Mouse (Mus musculus): ENCODE measurements at regions not wholly inside any gene's neighbourhood (a gene's known extent, or its start where the extent isn't known, plus 50 kb on each side); places are given as distances from the start of the nearest gene placed in this dataset.

DNA sequence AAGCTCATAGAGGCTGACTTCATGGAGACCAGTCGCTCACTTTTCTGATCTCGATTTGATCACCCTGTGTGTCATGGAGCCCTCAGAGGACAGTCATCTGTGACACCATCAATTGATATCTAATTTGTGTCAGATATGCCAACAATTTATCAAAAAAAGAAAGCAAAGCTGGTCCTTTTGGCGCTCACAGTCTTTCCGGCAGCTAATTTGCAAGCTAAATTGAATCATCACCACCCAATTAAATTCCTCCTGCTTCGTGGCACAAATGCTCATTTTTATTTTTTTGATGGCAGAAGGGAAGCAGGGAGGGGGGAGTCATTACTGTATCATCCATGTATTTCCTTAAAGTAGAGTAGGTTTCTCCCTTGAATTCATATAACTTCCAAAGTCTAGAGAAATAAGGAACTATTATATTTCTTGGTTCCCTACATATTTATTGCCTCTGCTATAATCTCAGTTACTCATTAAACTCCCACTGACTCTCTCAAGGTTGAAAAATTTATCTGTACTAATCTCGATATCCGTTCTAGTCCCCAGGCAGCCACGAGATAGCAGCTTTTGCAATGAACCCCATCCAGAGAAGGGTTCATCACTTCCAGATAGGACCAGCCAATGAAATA lies 325.8 kb downstream of the Gpam start:
- intact Hi-C loops (cut with DNase I) = no loop called here
- no peak for DNase-seq (ENCODE audit: low spot score in 2 of 2)

DNA sequence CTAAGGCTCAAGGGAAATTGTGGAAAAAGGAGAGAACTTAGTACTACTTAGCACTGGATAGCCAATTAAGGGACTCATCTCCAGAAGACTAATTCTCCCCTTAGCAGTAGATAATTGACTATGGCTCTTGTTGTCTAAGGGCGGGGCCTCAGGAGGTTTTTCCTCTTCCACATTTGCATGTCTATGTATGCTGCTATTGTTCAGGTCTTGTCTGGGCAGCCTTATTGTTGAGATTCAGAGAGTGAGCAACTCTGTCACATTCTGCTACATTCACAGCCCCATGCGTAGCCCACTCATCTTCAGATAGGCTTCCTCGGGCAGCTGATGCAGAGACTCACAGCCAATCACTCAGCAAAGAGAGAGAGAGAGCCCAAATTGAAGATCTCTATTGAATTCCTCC lies 339.9 kb downstream of the Gpam start:
- intact Hi-C loops (cut with DNase I) = no loop called here
- no peak for DNase-seq (ENCODE audit: low spot score in 2 of 2)

DNA sequence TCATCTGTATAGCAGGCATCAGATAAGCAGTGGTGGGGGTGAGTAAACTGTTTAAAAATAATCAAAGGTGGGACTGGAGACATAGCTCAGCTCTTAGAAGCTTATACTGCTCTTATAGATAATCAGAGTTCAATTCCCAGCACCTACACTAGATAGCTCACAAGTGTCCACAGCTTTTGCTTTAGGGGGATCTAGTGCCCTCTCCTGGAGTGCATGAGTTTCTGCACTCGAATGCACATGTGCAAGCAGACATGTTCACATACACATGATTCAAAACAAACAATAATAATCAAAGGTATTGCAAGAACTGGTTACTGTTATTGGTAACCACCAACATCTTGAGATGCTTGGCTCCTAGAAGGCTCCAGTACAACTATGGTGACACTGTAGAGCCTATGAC lies 343.3 kb downstream of the Gpam start:
- no peak for DNase-seq (ENCODE audit: low spot score in 2 of 2)
- intact Hi-C loops (cut with DNase I) = loop anchor here (5.0 kb wide), 1 partner anchor 736 kb away; no protein-coding TSS in a partner anchor

DNA sequence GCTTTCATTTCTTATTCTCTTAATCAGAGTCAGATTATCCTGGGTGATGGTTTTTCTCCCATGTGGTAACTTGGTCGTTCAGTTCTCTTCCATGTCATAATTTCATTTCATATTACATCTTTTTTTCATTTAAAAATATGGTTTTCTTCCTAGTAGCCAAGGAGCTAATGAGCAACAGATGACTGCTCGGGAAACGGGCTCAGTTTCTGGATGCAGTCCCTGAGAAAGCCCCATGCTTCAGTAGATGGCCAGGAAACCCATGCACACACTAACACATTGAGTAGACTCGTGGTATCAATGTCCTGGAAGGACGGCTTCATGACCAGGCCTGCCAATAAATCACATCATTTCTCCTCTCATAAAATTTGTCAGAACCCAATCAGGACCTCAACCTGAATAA lies 369.3 kb downstream of the Gpam start:
- no peak for DNase-seq (ENCODE audit: low spot score in 2 of 2)
- intact Hi-C loops (cut with DNase I) = no loop called here

DNA sequence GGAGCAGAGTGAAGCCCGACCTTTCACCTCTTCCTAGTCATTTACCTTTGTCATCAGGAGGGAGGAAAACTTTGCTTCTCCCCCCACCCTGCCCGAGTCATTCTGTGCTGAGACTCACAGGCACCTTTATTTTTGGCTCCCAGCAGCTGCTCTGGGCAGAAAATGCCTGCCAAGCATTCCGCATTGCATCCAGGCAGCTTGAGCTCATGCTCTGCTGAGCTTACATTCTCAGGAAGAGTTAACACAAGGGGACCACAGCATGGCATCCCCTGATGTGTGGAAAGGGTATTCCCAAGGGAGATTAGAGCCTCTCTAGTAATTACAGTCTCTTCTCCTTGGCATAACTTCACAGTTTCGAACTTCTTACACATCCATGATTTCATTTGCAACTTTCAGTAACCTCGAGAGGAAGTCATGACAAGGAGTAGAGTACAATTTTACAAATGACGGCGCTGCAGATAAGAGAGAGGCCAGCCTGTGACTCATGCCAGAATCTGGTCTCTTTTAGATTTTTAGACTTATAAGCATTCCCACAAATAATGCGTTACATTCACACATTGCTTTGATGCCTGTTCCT lies 370.3 kb downstream of the Gpam start:
- intact Hi-C loops (cut with DNase I) = no loop called here
- DNase-seq (ENCODE audit: low spot score in 2 of 2) = peak; percentile 64 to 88

DNA sequence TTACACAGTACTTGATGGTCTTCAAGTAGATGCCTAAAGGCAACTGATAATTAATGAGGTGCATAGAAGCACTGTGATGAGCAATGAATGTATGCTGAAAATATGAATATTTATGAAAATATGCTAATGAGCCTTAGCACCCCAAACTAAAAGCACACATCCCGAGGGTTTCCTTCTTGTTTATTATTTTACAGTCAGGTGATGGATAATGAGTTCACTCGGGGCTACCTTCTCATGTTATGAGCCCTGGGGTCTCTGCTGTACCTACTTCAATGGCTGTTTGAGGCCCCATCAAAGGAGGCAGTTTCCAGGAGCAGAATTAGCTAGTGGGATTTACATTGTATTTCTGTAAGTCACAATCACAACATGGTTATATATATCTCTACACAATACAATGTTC lies 371.6 kb downstream of the Gpam start:
- intact Hi-C loops (cut with DNase I) = no loop called here
- DNase-seq (ENCODE audit: low spot score in 2 of 2) = no peak

DNA sequence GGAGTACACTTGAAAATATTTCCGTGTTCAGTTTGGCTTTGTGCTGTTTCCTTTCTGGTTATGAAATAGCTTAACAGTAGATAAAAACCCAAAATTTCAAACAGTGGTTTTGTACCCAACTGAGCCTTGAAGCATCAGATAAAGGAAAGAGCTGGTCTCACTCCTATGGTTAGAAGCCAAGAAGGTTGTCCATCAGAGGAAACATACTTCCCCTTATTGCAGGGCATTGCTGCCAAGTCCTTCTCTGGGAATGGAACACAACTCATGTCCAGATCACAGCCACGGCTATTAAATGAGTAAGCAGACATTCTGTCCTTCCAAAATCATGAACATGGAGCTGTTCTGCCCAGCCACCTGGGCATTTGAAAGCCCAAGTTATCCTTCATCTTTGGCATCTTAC lies 393.1 kb downstream of the Gpam start:
- intact Hi-C loops (cut with DNase I) = no loop called here
- DNase-seq (ENCODE audit: low spot score in 2 of 2) = no peak

DNA sequence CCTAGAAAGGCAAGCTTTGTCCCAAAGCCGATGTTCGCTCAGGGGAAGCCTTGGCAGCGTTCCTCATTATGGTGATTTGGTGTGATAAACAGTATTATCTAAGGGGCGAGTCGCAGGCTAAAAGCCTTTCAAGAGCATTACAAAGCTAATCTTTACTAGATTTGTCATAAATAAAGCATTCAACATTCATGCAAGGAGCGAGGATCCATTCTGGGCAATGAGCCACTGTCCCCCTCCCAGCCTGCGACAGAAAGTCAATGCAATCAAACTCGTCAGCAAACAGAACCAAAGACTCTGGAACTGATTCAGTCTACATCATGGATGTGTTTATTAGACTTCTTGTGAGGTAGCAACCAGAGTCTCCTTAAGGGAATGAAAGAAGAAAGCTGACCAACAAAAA lies 395.3 kb downstream of the Gpam start:
- DNase-seq (ENCODE audit: low spot score in 2 of 2) = no peak
- intact Hi-C loops (cut with DNase I) = no loop called here

DNA sequence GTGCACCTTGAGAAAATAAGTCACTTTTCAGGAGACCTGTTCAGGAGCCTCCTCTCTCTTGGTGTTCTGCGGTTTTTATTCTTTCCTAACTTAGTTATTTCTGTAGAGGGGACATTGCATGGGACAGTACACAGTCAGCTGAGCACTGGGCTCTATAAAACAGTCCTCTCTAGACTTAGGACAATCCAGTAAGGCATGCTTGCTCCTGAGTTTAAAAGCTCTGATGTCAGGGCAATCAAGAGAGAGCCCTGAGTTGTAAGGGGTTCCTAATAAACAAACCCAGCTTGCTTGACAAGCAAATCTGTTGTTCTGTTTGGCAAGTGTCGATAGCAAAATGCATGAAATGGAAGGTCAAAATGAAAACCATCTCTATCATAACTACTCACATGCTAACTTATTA lies 395.7 kb downstream of the Gpam start:
- intact Hi-C loops (cut with DNase I) = no loop called here
- DNase-seq (ENCODE audit: low spot score in 2 of 2) = no peak

DNA sequence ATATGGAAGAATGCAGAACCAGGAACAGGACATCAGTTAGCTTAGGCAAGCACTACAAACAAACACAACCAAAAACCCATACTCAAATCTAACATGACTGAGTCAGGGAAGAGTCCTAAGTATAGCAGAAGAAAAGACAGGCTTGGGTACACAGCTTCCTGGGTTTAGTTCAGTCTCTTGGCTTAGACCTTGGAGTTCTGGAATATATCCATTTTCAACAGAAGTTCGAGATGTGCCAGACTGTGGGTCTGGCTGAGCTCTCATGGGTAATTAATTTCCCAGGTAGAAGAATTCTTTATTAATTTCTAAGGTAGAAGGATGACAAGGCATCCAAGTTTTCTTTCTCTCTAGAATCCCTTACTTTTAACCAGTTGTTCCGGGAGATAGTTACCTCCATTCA lies 396.2 kb downstream of the Gpam start:
- intact Hi-C loops (cut with DNase I) = no loop called here

DNA sequence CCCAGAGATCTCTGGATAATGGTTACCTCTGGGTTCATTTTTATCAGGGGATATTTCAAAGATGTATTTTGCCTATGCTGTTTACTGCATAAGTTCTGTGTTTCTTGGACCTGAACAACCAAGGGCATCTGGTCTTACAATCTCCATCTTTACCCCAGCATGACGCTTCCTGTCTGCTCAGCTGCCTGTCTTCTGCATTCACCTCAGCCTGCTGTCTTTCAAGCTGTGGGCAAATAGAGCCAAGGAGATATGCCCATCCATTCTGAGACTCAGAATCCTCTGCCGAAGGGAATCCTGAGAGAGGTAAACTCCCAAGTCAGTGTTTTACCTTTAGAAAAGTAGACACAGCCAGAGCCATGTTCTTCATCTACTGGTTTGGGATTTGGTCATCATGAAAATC lies 396.7 kb downstream of the Gpam start:
- intact Hi-C loops (cut with DNase I) = no loop called here
- DNase-seq (ENCODE audit: low spot score in 2 of 2) = no peak

More for the DNA sequence above, 396.2 kb downstream of the Gpam start:
- DNase-seq (ENCODE audit: low spot score in 2 of 2) = no peak

DNA sequence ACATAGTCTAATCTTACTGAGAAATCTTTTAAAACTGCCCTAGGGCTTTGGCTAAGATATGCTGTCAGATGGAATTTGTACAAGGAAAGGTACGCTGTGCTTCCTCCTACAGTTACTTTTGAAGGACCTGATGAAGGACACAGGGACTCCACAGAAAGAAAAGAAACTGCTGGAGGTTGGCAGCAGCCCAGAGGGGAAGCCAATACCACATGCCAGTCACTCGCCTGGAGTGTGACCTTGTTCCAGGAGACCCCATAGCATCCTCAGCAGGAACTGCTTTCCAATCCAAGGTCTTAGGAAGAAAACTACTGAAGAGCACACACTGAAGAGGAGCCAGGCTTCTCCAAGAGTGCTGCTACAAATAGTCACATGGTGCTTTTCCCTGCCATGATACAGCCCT lies 404.9 kb downstream of the Gpam start:
- intact Hi-C loops (cut with DNase I) = no loop called here
- DNase-seq (ENCODE audit: low spot score in 2 of 2) = no peak

DNA sequence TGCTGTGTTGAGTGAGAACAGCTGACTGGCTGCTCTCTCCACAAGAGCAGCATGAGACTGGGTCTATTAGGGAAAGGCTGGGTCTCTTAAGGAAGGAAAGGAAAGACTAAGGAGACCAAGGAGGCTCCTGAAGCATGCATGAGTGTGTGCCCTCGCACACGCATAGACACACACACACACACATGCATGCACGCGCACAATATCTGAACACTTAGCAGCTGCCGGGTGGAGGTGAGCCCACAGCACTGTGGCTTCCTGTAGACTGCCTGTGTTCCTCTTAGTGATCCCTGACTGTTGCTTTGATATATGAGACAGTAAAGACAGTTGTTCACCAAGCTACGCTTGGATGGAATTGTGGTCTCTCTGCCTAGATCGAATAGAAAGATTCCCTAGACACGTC lies 429.6 kb downstream of the Gpam start:
- no peak for DNase-seq (ENCODE audit: low spot score in 2 of 2)
- intact Hi-C loops (cut with DNase I) = no loop called here

DNA sequence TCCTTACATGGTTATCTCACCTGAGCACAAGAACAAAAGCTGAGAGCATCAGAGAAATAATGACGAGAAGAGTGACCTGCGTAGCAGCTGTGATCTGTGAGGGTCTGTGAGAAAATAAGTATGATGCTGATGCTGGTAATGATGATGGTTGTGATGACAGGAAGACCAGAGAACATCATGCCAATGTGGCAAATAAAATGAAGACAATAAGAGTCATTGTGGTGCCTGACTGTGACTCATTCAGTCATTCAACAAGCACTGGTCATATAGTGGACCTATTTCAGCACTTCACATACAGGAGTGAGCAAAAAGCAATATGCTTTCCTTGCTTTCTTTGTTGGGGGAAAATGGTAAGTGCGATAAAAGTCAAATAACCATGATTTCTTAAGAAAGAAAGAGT lies 433.3 kb downstream of the Gpam start:
- DNase-seq (ENCODE audit: low spot score in 2 of 2) = no peak
- intact Hi-C loops (cut with DNase I) = no loop called here

DNA sequence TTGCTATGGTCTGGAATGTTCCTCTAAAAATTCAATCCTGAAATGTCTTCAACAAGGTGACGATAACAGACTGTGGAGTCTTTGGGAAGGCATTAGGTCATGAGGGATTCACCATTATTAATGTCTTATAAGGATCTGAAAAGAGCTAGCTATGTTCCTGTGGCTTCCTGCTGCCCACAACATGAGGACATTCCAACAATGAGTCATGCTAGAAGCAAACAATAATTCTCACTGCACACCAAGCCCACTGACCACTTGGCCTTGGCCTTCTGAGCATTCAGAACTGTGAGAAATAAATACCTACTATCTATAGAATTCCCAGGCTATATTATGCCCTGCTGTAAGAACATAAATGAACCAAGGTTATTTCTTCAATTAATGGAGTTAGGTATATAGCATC lies 433.9 kb downstream of the Gpam start:
- no peak for DNase-seq (ENCODE audit: low spot score in 2 of 2)
- intact Hi-C loops (cut with DNase I) = no loop called here

DNA sequence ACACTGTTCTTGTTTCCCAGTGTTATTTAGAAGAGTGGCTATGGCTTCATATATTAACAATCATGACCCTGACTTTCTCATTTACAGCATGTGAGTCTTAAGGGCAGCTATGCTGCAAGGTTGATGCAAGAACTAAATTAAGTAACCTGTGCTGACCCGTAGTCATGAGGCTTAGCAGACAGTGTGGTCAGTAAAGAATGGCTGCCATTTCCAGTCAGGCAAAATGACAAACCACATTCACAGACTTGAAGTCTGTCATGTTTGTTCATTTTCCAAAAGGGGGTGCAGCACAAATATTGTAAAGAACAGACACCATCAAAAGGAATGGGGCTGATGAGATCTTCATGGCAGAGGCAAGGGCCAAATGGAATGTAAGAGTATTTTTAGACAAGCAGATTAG lies 435.2 kb downstream of the Gpam start:
- intact Hi-C loops (cut with DNase I) = no loop called here
- no peak for DNase-seq (ENCODE audit: low spot score in 2 of 2)

DNA sequence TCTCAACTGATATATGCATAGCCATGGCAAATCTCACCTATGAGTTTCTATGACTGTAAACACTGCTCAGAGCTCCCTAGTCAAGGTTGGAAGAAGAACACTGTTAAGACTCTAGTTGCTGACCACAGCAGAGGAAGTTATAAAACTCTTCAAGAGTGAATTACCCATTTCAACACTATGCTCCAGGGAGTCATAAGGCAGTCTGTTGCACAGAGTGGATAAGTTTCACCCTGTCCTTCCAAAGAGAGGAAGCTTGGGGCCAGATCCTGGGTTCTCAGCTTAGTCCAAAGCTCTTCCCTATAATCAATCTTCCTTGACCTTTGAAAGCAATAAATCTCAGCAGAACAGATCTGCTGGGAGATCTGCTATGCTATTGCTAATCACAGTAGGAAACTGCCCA lies 438.4 kb downstream of the Gpam start:
- no peak for DNase-seq (ENCODE audit: low spot score in 2 of 2)
- intact Hi-C loops (cut with DNase I) = no loop called here

DNA sequence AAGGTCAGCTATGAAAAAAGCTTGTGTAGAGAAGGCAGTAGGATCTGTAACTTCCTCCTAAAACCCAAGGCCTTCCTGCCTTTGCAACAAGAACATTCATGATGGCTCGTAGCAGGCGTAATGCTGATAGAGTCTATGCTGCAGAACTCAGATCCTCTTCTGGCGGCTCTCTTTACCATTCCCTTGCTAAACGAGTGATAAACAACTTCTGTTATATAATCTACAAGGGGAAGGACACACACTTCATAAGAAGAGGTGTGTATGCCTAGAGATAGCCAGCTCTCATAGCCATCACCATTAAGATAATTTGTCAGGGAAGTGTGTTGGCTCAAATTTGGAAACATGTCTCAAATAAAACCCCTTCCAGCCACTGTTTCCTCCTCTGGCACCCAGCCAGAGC lies 441.9 kb downstream of the Gpam start:
- no peak for DNase-seq (ENCODE audit: low spot score in 2 of 2)
- intact Hi-C loops (cut with DNase I) = no loop called here

Measured in left cerebral cortex, postnatal 25 days (tissue).